Mouse (Mus musculus): ENCODE measurements around the gene Tmem260.

DNA sequence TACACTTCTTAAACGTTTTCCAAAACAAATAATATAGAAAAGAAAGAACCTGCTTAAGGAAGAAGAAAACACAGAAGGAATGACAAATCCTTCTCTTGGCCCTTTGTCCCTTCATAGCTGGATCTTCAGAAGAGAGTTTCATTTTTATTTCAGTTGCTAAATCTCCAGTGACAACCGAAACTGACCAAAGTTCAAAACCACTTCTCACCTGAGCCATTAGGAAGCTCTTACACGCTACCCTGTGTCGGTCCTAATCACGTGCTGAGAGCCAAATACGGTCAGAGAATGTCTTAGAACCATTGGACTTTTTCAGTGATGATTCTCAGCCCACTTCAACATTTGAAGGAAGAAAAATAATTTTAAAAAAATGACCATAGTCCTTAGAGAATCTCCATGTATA, 36.8 kb downstream of the Tmem260 start:
- no peak for TF ChIP-seq CTCF (IDR thresholded peaks at IDR 0.05; ENCODE audit: low read depth, low read length)
- TF ChIP-seq GATA1 (IDR thresholded peaks at IDR 0.05; ENCODE audit: borderline replicate concordance, low read length), result no peak
- no peak for TF ChIP-seq POLR2AphosphoS5 (IDR thresholded peaks at IDR 0.05; ENCODE audit: insufficient replicate concordance, low read depth, low read length)
- no peak for TF ChIP-seq GATA2 (IDR thresholded peaks at IDR 0.05; ENCODE audit: borderline replicate concordance, low read depth, low read length)

Data from G1E (cell line).